Mouse (Mus musculus): ENCODE measurements around the gene Pate4. TPM values are rescaled to one million over a fixed set of nuclear protein-coding genes. Genes with fewer than 3 reads are reported as not detected.

Gene Pate4
- total and polyA plus RNA-seq, 2 experiments: not detected

GRCm38 (mm10) chr9:35592903-35593302 lies 18.8 kb downstream of the Pate4 start:
- DNase-seq (ENCODE audit: extremely low read depth, low read depth, low spot score): no peak
- WGBS: 16% methylated on average over 2 of the region's 2 CpGs

GRCm38 (mm10) chr9:35587674-35588073 lies 24.1 kb downstream of the Pate4 start:
- Histone ChIP-seq H3K9ac (ENCODE audit: low read depth, low read length) (no peak overlapping the region), H3K27ac (replicated peaks; ENCODE audit: insufficient read depth, low read depth, low read length) (no peak overlapping the region), H3K4me1 (ENCODE audit: control insufficient read depth, insufficient read depth, low read length) (no peaks in the 10 kb centered on the region), H3K79me2 (ENCODE audit: control insufficient read depth, insufficient read depth, low read length) (no peaks in the 10 kb centered on the region), H3K4me3 (ENCODE audit: insufficient read depth, low read depth, low read length) (no peak overlapping the region), H3K36me3 (ENCODE audit: control insufficient read depth, insufficient read depth, low read length) (no peaks in the 10 kb centered on the region), H3K27me3 (ENCODE audit: control insufficient read depth, insufficient read depth, low read length) (no peaks in the 10 kb centered on the region)
- WGBS: 78% methylated on average over 1 of the region's 1 CpGs
- DNase-seq (ENCODE audit: extremely low read depth, low read depth, low spot score): no peak
- TF ChIP-seq POLR2A (IDR thresholded peaks at IDR 0.05; ENCODE audit: extremely low read depth, insufficient read depth, low read length) (no peak), CTCF (IDR thresholded peaks at IDR 0.05; ENCODE audit: low read depth, low read length) (no peak)

More at GRCm38 (mm10) chr9:35592903-35593302, 18.8 kb downstream of the Pate4 start:
- Histone ChIP-seq H3K4me3 (ENCODE audit: insufficient read depth, low read depth, low read length) (no peak overlapping the region), H3K4me1 (ENCODE audit: control insufficient read depth, insufficient read depth, low read length) (no peaks in the 10 kb centered on the region), H3K79me2 (ENCODE audit: control insufficient read depth, insufficient read depth, low read length) (no peaks in the 10 kb centered on the region), H3K27me3 (ENCODE audit: control insufficient read depth, insufficient read depth, low read length) (no peaks in the 10 kb centered on the region), H3K27ac (replicated peaks; ENCODE audit: insufficient read depth, low read depth, low read length) (no peak overlapping the region), H3K9ac (ENCODE audit: low read depth, low read length) (no peak overlapping the region), H3K36me3 (ENCODE audit: control insufficient read depth, insufficient read depth, low read length) (no peaks in the 10 kb centered on the region)
- TF ChIP-seq CTCF (IDR thresholded peaks at IDR 0.05; ENCODE audit: low read depth, low read length): no peak
- no peak for TF ChIP-seq POLR2A (IDR thresholded peaks at IDR 0.05; ENCODE audit: extremely low read depth, insufficient read depth, low read length)

- Histone ChIP-seq H3K4me3 (ENCODE audit: insufficient read depth, low read depth, low read length) (no peak overlapping the region), H3K27me3 (ENCODE audit: control insufficient read depth, insufficient read depth, low read length) (peaks cover 6% of the 10 kb centered on the region; the same call in 1 of the 2 replicates), H3K9ac (ENCODE audit: low read depth, low read length) (no peak overlapping the region), H3K36me3 (ENCODE audit: control insufficient read depth, insufficient read depth, low read length) (no peaks in the 10 kb centered on the region), H3K4me1 (ENCODE audit: control insufficient read depth, insufficient read depth, low read length) (no peaks in the 10 kb centered on the region), H3K27ac (replicated peaks; ENCODE audit: insufficient read depth, low read depth, low read length) (no peak overlapping the region), H3K79me2 (ENCODE audit: control insufficient read depth, insufficient read depth, low read length) (no peaks in the 10 kb centered on the region)
- no peak for DNase-seq (ENCODE audit: extremely low read depth, low read depth, low spot score)
- WGBS: 7% methylated on average over 32 of the region's 32 CpGs
- TF ChIP-seq POLR2A (IDR thresholded peaks at IDR 0.05; ENCODE audit: extremely low read depth, insufficient read depth, low read length) (no peak), CTCF (IDR thresholded peaks at IDR 0.05; ENCODE audit: low read depth, low read length) (no peak)
These were observed 37.3 kb downstream of the Pate4 start for GRCm38 (mm10) chr9:35574416-35574815.

- WGBS: 16% methylated on average over 5 of the region's 5 CpGs
- no peak for DNase-seq (ENCODE audit: extremely low read depth, low read depth, low spot score)
- Histone ChIP-seq H3K36me3 (ENCODE audit: control insufficient read depth, insufficient read depth, low read length) (peaks cover 14% of the 10 kb centered on the region), H3K27me3 (ENCODE audit: control insufficient read depth, insufficient read depth, low read length) (peaks cover 6% of the 10 kb centered on the region; the same call in 1 of the 2 replicates), H3K27ac (replicated peaks; ENCODE audit: insufficient read depth, low read depth, low read length) (no peak overlapping the region), H3K4me1 (ENCODE audit: control insufficient read depth, insufficient read depth, low read length) (no peaks in the 10 kb centered on the region), H3K4me3 (ENCODE audit: insufficient read depth, low read depth, low read length) (peak overlapping the region; percentile 78; the same call in 1 of the 2 replicates), H3K9ac (ENCODE audit: low read depth, low read length) (no peak overlapping the region), H3K79me2 (ENCODE audit: control insufficient read depth, insufficient read depth, low read length) (no peaks in the 10 kb centered on the region)
- TF ChIP-seq POLR2A (IDR thresholded peaks at IDR 0.05; ENCODE audit: extremely low read depth, insufficient read depth, low read length): no peak
- TF ChIP-seq CTCF (IDR thresholded peaks at IDR 0.05; ENCODE audit: low read depth, low read length): no peak
These were observed 41.1 kb downstream of the Pate4 start for GRCm38 (mm10) chr9:35570663-35571062.

- peak within 1 kb of the TSS; percentile 78 for H3K4me3 ChIP-seq (ENCODE audit: insufficient read depth, low read depth, low read length)
- no peaks in the 10 kb centered on the region for H3K4me1 ChIP-seq (ENCODE audit: control insufficient read depth, insufficient read depth, low read length)
- peak; percentile 36; the same call in 1 of the 2 replicates for TF ChIP-seq POLR2A (IDR thresholded peaks at IDR 0.05; ENCODE audit: extremely low read depth, insufficient read depth, low read length)
- TF ChIP-seq CTCF (IDR thresholded peaks at IDR 0.05; ENCODE audit: low read depth, low read length): no peak; the same call in 1 of the 2 replicates
- H3K27ac ChIP-seq (replicated peaks; ENCODE audit: insufficient read depth, low read depth, low read length): 0 out of 2 replicates have a peak within 1 kb of the TSS, but pooled peaks have one; percentile 24
- no peaks in the 10 kb centered on the region for H3K79me2 ChIP-seq (ENCODE audit: control insufficient read depth, insufficient read depth, low read length)
- peaks cover 6% of the 10 kb centered on the region; the same call in 1 of the 2 replicates for H3K27me3 ChIP-seq (ENCODE audit: control insufficient read depth, insufficient read depth, low read length)
- peaks cover 21% of the 10 kb centered on the region for H3K36me3 ChIP-seq (ENCODE audit: control insufficient read depth, insufficient read depth, low read length)
- under 1% methylated on average over 86 of the region's 86 CpGs for WGBS
- peak; percentile 96 for DNase-seq (ENCODE audit: extremely low read depth, low read depth, low spot score)
- peak within 1 kb of the TSS; percentile 79 for H3K9ac ChIP-seq (ENCODE audit: low read depth, low read length)
These were observed 41.9 kb downstream of the Pate4 start, which contains the start of the genes Pate2 and Hyls1 for GRCm38 (mm10) chr9:35569571-35570534. Pate2 (plus strand) TSS chr9:35570284. Hyls1 (minus strand) TSS chr9:35570398.

Data from liver, adult 2 months (tissue).